Mouse (Mus musculus) gastrocnemius, adult 2 months (tissue): ENCODE data around the gene Tmem210. TPM values are rescaled to one million over a fixed set of nuclear protein-coding genes. Genes with fewer than 3 reads are reported as not detected.
A peak's percentile ranks its signal among the peaks of the same experiment; 100 is the strongest.

ENCODE experiments used
- DNase-seq: peaks from one replicate; pipeline ENCODE4 v3.0.0; 2022
- H3K27ac ChIP-seq: fragments of 200-600 bp; 2 replicates; pipeline ENCODE4 v1.8.1; 2022; ENCODE audit warnings: mild to moderate bottlenecking
- H3K4me3 ChIP-seq: fragments of 200-600 bp; 2 replicates; pipeline ENCODE4 v1.8.1; 2022; ENCODE audit warnings: mild to moderate bottlenecking, moderate library complexity
- CTCF ChIP-seq: fragments of 200-600 bp; IDR thresholded peaks from 2 replicates; pipeline ENCODE4 v1.8.1; 2022; ENCODE audit warnings: antibody characterized with exemption, mild to moderate bottlenecking, moderate library complexity
- intact Hi-C: fragments of 180-260 bp; cut with DNase I; formaldehyde crosslinking; loops from one replicate; pipeline ENCODE4 v1.15.1; 2025
- total RNA-seq, 2 experiments: library from RNA; stranded (reverse); gene quantifications; 2 replicates each; pipeline ENCODE4 v1.2.3; 2021

Tmem210 gene
- total RNA-seq, 2 experiments from 2014 or later, result not detected

DNA sequence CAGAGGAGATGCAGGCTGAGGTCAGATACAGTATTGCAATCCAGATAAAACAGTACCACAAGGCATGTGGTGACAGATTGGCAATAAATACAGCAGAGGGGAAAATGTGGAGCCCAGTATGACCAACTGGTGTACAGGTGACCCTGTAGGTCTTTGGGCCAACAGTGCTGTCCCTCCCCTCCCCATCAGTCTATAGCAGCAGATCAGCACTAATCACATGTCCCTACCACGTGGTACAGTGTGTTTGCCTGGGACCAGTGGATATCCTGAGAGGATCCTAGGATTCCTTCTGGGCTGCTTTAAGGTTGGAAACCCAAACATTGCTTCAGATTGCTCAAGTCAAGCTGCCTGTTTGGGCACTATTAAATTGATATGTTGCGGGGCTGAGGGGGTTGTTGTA is 45.6 kb downstream of the Tmem210 start:
- intact Hi-C loops, result loop anchor here (5.0 kb wide), 3 partner anchors 61 to 141 kb away; partner anchors contain the start of genes Anapc2, Ssna1 and Tmem203
- no peak for TF ChIP-seq CTCF
- peak overlapping the region; percentile 91 for H3K4me3 ChIP-seq

DNA sequence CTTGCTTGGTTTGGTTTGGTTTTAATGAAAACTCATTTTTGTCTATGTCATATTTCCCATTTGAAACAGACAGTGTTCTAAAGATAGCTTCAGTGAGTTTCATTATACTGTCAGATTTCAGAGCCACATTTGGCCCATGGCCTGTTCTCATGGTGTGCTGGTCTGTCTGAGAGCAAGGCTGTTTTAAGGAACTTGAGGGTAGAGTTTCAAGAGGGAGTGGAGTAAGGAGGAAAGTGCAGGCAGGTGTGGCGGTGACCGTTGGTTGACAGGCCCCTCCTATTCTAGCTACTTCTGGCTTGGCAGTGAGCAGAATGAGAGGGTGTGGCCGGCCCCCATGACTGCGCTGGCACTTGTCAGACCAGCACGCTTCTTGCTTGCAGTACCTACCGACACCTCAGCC is 50.4 kb downstream of the Tmem210 start:
- no peak overlapping the region for H3K4me3 ChIP-seq
- no peak for DNase-seq
- no peak for TF ChIP-seq CTCF
- intact Hi-C loops, result no loop called here
- H3K27ac ChIP-seq, result no peak overlapping the region

More for the DNA sequence above, 45.6 kb downstream of the Tmem210 start:
- DNase-seq, result no peak
- H3K27ac ChIP-seq, result no peak overlapping the region

Other genes starting within 250 kb of the Tmem210 start
- 10 to 100 TPM in 1 of 2 experiments, 1 to 10 TPM in 1; 6.9 to 15.0 TPM for gene Nsmf, start 233.8 kb upstream of the Tmem210 start, total RNA-seq
- gene Entpd8, start 207.8 kb upstream of the Tmem210 start, total RNA-seq, result not detected
- gene Noxa1, start 193.0 kb upstream of the Tmem210 start, total RNA-seq, result not detected
- gene Nrarp, start 107.4 kb upstream of the Tmem210 start, total RNA-seq, result 1 to 10 TPM; 4.0 to 5.2 TPM
- 1 to 10 TPM in 1 of 2 experiments, under 1 TPM in 1; 0.59 to 1.0 TPM for gene Tor4a, start 91.3 kb upstream of the Tmem210 start, total RNA-seq
- gene Nelfb, start 76.7 kb upstream of the Tmem210 start, total RNA-seq, result 10 to 100 TPM; 22.3 to 23.1 TPM
- gene Stpg3, start 73.5 kb upstream of the Tmem210 start, total RNA-seq, result not detected
- not detected for gene Fam166a, start 69.4 kb upstream of the Tmem210 start, total RNA-seq
- 100 to 1,000 TPM; 185 to 269 TPM for gene Tubb4b, start 63.4 kb upstream of the Tmem210 start, total RNA-seq
- not detected for gene Slc34a3, start 53.8 kb upstream of the Tmem210 start, total RNA-seq
- not detected for gene Rnf224, start 51.4 kb upstream of the Tmem210 start, total RNA-seq
- under 1 TPM; 0.39 to 0.56 TPM for gene Rnf208, start 45.9 kb upstream of the Tmem210 start, total RNA-seq
- gene Cysrt1, start 45.7 kb upstream of the Tmem210 start, total RNA-seq, result not detected
- 1 to 10 TPM in 1 of 2 experiments, under 1 TPM in 1; 0.86 to 1.2 TPM for gene AL732309.1, start 41.3 kb upstream of the Tmem210 start, total RNA-seq
- 10 to 100 TPM; 11.4 to 12.6 TPM for gene Tmem203, start 32.7 kb upstream of the Tmem210 start, total RNA-seq
- 1 to 10 TPM; 3.1 to 3.5 TPM for gene Tprn, start 25.5 kb upstream of the Tmem210 start, total RNA-seq
- 10 to 100 TPM; 28.0 to 35.5 TPM for gene Ssna1, start 15.7 kb upstream of the Tmem210 start, total RNA-seq
- 10 to 100 TPM; 29.7 to 32.3 TPM for gene Anapc2, start 15.7 kb upstream of the Tmem210 start, total RNA-seq
- not detected for gene Lrrc26, start 1.8 kb downstream of the Tmem210 start, total RNA-seq
- not detected for gene Grin1, start 31.0 kb downstream of the Tmem210 start, total RNA-seq
- gene Man1b1, start 44.2 kb downstream of the Tmem210 start, total RNA-seq, result 10 to 100 TPM; 12.9 to 16.0 TPM
- gene Dpp7, start 68.2 kb downstream of the Tmem210 start, total RNA-seq, result 10 to 100 TPM; 14.0 to 16.5 TPM
- 1 to 10 TPM; 4.3 to 5.4 TPM for gene Uap1l1, start 77.5 kb downstream of the Tmem210 start, total RNA-seq
- gene Sapcd2, start 84.2 kb downstream of the Tmem210 start, total RNA-seq, result not detected
- 1 to 10 TPM; 6.5 to 8.8 TPM for gene Entpd2, start 107.7 kb downstream of the Tmem210 start, total RNA-seq
- 10 to 100 TPM; 14.9 to 16.9 TPM for gene Npdc1, start 111.2 kb downstream of the Tmem210 start, total RNA-seq
- gene Fut7, start 135.1 kb downstream of the Tmem210 start, total RNA-seq, result not detected
- 10 to 100 TPM; 15.1 to 15.3 TPM for gene Abca2, start 140.6 kb downstream of the Tmem210 start, total RNA-seq
- 1 to 10 TPM in 1 of 2 experiments, under 1 TPM in 1; 0.31 to 1.1 TPM for gene Clic3, start 168.7 kb downstream of the Tmem210 start, total RNA-seq
- 10 to 100 TPM; 13.6 to 14.4 TPM for gene Paxx, start 172.9 kb downstream of the Tmem210 start, total RNA-seq
- gene Ptgds, start 181.9 kb downstream of the Tmem210 start, total RNA-seq, result not detected
- not detected for gene Lcn12, start 205.8 kb downstream of the Tmem210 start, total RNA-seq
- gene Fbxw5, start 212.6 kb downstream of the Tmem210 start, total RNA-seq, result 10 to 100 TPM; 76.9 to 88.4 TPM
- 1 to 10 TPM; 1.1 to 1.6 TPM for gene C8g, start 213.6 kb downstream of the Tmem210 start, total RNA-seq